Mouse (Mus musculus) brain, embryonic 14.5 days (tissue): ENCODE data around the gene Tifa.

Experiments used
- CTCF ChIP-seq: fragments of 200-500 bp; IDR thresholded peaks from 2 replicates; pipeline ENCODE4 v1.5.1; 2012; ENCODE audit warnings: inconsistent platforms, mild to moderate bottlenecking, moderate library complexity, borderline replicate concordance; ENCODE audit not compliant: insufficient read depth, insufficient read length; ENCODE audit errors: extremely low read depth
- POLR2A ChIP-seq: fragments of 200-500 bp; IDR thresholded peaks from 2 replicates; pipeline ENCODE4 v1.6.1; 2012; ENCODE audit warnings: mild to moderate bottlenecking, inconsistent platforms, borderline replicate concordance; ENCODE audit not compliant: poor library complexity, insufficient read depth, insufficient read length, severe bottlenecking; ENCODE audit errors: extremely low read depth

DNA sequence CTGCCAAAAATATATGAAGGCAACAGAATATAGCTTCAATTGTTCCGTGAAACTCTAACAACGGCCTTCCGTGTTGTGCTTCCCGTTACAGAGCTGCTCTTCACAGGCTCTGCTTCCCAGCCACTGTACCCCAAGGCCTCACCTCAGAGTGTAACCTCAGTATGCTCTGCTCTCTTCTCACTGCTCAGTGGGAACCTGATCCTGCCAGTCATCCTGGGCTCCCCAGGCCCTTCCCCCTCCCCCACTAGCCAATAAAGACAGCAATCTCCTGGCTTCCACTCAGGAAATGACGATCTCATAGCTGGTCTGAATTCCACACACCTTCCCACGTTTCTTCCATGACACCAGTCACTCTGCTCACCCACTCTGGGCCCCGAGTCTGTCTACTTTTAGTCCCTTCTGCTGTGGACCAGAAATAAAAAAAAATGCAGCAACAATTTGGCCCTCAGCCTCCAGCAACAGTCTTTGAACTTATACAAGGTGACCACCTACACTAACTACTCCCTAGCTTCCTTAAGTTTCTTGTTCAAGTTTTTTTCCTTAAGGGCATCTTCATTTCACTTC lies 27.6 kb downstream of the Tifa start:
- TF ChIP-seq CTCF: no peak
- no peak for TF ChIP-seq POLR2A
